Mouse (Mus musculus): Measurements from ENCODE around the gene Tle2.

The Tle2 gene

DNA sequence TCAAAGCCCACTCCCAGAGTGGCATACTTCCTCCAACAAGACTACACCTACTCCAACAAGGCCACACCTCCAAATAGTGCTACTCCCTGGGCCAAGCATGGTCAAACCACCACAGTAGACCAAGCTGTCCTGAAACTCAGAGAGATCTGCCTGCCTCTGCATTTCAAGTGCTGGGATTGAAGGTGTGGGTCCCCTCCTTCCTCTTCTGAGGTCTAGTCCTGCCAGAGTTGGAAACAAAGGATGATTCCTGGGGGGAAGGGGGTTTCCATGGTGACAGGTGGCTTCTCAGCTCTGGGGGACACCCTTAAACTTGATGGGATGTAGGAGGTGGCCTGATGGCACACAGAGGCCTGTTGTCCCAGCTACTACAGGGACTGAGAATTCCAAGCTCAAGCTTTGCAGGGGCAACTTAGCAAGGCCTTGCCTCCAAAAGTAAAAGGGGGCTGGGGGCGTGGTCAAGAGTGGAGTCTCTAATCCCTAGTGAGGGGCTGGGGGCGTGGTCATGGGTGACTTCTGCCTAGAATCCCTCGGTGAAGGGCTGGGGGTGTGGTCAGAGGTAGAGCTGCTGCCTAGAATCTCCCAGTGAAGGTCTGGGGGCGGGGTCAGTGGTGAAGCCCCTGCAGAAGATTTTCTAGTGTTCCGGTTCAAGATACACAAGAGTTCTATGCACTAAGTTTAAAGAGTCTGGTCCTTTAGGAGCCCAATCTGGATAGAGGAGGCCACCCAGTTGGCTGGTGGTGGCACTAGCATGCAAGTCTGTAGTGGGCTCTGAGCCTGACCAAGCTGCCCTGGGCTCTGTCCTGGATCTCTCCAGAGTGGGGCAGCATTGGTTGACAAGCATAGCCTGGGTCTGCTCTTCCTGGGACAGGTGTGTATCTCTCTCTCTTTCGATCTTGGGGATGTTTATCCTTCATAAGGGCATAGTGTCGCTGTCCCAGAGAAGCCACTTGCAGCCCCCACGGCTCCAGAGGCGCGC is at the start of gene Tle2:
Gene Tle2 (plus strand): TSS at position 481 of the 976 bp plus-strand sequence.
- DNase-seq (ENCODE audit: low read depth, low spot score), result no peak

GRCm38 (mm10) chr10:81525017-81525694 is 49.2 kb upstream of the Tle2 start:
- no peak for DNase-seq (ENCODE audit: low read depth, low spot score)

DNA sequence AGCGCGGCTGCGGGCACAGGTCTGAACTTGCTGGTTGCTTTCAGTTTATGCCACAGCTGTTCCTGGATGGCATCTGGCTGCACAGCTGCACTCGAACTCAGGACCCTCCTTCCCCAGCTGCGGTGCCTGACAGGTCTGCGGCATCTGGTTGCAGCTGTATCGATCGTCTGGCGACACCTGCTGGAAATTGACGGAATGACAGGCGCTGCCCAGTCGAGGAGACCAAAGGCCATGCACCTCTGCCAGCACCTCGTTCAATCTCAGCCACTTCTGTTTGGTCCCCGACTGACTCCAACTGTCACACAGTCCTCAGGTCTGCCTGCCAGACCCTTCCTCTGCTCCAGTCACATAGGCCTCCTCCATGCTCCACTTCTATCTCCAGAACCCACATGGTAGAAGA is 47.6 kb upstream of the Tle2 start:
- DNase-seq (ENCODE audit: low read depth, low spot score), result peak; percentile 86

DNA sequence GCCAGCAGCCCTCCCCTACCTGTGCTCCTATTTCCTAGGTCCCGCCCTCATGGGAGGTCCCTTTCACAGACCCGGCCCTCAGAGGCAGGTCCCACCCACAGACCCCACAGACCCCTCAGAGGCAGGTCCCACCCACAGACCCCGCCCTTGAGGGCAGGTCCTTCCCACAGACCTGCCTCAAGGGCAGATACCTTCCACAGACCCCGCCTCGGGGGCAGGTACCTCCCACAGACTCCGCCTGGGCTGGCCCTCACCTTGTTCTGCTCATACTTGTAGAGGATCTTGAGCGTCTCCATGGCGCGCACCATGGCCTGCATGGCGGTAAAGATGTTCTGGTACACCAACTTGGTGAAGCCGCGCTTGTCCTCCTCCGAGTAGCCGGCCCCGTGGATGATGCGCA is 39.5 kb upstream of the Tle2 start:
- DNase-seq (ENCODE audit: low read depth, low spot score), result no peak

GRCm38 (mm10) chr10:81536734-81537133 is 37.6 kb upstream of the Tle2 start:
- DNase-seq (ENCODE audit: low read depth, low spot score), result peak; percentile 33

- DNase-seq (ENCODE audit: low read depth, low spot score), result no peak
Measured at GRCm38 (mm10) chr10:81537429-81537828, 36.9 kb upstream of the Tle2 start.

DNA sequence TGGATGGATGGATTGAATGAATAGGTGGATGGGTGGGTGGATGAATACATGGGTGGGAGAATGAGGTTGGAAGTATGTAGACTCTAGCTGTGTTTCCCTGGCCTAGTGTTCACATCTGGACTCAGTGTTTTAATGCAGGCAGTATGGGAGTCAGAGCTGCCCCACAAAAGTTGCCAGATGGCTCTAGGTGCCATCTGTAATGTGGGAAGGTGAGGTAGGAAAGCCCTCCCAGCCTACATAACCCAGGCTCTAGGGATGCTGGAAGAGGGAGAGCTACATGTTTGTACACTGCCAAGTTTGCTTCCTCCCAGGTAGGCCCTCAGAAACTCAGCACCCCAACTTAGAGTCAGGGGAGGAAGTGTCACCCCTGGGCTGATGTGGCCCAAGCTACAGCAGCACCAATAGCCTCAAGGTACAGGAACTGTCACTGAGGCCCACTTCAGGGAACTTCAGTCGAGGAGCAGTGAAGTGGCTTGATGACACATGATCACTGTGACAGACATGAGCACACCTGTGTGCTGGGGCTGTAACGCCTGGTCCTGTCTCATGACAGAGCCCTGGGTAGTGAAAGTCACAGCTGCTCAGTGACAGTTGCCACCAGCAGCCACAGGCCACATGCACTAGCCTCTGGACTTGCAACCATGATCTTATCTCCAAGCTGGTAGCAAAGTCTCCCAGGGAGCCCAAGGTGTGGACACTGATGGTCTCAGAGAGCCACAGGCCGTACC is 35.9 kb upstream of the Tle2 start:
- DNase-seq (ENCODE audit: low read depth, low spot score), result peak; percentile 70

DNA sequence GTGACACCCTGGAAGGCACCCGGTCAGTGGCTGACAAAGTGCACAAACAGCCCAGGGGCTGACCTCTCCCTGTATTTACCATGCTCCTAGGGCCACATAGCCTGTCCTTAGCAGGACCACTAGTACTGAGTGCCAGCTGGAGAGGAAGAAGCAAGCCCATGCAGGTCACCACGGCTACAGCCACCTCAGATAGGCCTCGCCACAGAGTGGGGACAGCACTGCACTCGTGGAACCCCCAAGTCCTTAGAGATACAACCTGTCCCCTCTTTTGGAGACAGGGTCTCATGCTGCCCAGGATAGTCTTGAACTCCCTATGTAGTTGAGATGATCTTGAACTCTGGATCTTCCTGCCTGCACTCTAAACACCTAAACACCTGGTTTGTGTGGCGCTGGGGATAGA is 33.0 kb upstream of the Tle2 start:
- DNase-seq (ENCODE audit: low read depth, low spot score), result no peak

DNA sequence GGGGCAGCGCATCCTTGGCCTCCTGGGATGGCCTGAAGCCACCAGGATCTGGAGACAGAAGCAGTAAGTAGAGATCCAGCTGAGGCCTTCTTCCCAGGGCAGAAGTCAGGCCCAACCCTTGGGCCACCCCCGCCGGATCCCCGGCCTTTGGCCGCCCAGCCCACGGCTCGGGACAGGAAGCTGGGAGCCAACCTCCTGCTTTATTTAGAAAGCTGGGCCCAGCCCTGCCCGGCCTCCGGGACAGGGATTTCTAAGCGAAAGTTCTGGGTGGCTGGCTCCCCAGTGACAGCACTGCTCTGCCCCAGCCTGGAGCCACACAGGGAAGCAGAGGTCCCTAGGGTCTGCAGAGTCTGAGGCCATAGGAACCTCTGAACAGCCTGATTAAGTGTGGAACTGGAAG is 32.6 kb upstream of the Tle2 start:
- no peak for DNase-seq (ENCODE audit: low read depth, low spot score)

DNA sequence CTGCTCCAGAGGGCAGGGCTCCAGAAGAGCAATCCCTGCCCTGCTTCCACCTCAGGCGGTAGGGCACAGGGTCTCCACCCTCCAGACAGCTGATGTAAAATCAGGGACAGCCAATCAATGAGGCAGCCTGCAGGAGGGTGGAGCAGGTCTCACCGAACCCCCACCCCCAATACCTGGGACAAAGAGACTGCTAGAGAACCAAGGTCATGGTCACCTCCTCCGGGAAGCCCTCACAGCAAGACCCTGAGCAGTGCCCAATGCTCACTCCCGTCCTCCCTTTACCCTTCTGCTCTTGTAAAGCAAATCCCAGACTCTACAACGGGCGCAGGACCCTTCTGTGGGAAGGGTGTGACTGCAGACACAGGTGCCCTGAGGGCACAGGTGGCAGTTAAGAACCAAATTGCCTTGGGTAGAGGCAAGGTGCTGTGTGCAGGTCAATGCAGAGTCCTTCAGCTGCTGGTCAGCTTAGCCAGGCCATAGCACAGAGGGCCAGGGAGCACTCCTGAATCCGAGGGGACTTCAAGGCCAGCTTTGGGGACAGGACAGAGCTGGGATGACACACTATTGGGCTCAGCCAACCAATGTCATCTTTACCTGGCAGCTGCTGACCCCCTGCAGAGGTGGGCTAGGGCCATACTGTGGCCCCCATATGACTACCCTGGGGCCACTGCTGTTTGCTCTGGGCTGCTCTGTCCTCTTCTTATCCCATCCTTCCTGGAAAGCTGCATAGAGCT is 31.5 kb upstream of the Tle2 start:
- no peak for DNase-seq (ENCODE audit: low read depth, low spot score)

DNA sequence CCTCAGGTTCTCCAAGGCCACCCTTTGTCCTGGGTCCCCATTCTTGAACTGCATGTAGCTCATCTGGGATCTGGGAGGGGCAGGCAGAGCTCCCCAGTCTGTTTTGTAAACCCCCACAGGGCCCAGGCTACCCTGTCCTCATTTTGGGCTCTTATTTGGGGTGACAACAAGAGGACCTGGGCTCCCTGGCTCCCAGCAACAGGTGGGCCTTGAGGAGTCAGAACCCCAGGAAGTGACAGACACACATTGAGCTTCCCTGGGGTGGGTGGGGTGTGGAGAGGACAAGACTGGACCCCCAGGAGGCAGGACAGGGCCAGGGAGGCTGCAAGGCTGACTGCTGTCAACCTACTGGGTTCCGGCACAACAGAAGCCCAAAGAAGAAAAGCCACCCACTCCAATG is 30.7 kb upstream of the Tle2 start:
- no peak for DNase-seq (ENCODE audit: low read depth, low spot score)

DNA sequence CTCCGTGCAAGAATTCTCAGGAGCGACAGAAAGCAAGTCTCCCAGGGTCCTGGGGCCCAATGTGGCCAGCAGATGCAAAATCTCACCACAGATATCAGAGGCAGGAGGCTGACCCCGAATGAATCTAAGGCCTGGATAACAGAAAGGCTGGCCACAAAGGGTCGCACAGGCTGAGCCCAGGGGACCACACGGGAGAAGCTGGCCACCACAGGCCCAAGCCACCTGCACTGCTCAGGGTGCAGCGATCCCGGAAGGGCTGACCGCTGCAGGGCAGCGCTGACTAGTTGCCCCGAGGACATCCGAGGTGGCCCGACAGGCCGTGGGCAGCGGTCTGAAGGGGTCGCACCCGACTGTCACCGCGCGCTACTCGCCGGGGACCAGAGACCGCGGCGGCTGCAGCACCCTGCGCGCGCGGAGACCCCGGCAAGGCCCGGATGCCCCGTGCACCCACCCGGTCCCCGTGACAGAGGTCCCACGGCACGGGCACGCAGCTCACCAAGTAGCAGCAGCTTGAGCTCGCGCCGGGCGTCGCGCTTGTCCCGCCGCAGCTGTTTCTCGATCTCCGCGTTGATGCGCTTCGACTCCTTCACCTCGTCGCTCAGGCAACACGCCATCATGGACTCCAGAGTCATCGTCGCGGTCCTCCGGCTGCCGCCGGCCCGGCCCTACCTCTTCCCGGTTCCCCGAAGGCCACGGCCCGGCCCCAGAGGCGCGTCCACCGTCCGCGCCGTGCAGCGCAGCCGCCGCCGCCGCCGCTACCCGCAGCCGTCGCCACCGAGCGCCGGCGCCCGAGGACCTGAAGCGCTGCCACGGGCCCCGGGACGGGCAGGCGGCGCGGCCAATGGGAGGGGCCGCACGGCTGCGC is 29.8 kb upstream of the Tle2 start:
- DNase-seq (ENCODE audit: low read depth, low spot score), result no peak

- DNase-seq (ENCODE audit: low read depth, low spot score), result peak; percentile 100
Measured at GRCm38 (mm10) chr10:81545161-81545747, 29.1 kb upstream of the Tle2 start, which contains the start of gene Gna11. TSS of gene Gna11 (minus strand) at chr10:81545190.

DNA sequence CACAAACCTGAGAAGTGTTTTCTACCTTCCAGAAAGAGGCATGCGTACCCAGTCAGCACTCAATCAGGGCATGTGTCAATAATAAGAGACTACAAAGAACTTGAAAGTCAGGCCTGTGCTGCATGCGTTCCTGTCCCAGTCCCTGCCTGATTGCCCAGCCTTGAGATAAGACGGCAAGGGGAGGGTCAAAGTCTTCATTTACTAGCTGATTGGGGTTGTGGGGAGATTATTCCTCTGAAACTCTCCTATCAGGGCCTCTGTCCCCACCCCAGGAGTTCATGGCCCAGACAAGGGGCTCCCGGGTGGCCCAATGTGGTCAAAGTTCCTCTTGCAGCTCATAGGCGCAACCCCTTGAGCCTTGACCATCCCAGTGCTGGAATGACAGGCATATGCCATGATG is 28.0 kb upstream of the Tle2 start:
- no peak for DNase-seq (ENCODE audit: low read depth, low spot score)

- no peak for DNase-seq (ENCODE audit: low read depth, low spot score)
Measured at GRCm38 (mm10) chr10:81546788-81547571, 27.4 kb upstream of the Tle2 start.

- DNase-seq (ENCODE audit: low read depth, low spot score), result no peak
Measured at GRCm38 (mm10) chr10:81548944-81549343, 25.4 kb upstream of the Tle2 start.

- peak; percentile 87 for DNase-seq (ENCODE audit: low read depth, low spot score)
Measured at GRCm38 (mm10) chr10:81550257-81550656, 24.1 kb upstream of the Tle2 start.

DNA sequence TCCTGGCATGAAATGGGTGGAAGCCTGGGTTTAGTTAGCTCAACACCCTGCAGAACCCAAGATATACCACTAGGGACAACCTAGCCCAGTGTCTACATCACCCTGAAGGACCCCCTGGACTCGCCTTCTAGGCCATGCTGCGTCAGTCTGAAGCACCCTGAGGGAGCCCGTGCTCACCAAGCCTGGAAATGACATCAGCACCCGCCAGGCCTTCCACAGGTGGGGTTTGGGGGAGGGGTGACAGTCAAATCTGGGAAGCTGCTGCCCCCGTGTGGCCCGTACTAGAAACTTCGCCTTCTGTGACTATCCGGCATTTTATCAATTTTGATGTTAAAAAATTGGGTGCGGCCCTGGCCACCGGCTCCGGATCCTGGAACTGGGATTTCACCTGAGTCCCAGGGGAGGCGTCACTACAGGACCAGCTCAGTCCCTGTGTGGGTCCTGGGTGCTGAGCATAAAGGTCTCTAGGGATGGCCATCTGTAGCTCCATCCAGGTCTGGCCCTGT is 22.7 kb upstream of the Tle2 start:
- DNase-seq (ENCODE audit: low read depth, low spot score), result peak; percentile 94

DNA sequence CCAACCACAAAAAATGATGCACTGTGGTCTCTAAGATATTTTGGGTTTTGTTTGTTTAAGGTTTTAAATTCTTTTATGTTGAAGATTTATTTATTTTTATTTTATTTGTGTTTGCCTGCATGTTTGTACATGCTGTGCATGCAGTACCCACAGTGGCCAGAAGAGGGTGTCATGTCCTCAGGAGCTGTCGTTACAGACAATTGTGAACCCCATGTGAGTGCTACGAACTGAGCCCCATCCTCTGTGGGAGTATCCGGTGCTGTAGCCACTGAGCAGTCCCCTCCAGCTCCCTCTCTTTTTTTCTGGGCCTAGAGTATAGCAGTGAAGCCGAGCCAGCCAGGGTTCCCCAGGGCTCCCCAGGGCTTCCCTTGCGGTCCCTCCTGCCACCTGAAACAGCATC is 21.1 kb upstream of the Tle2 start:
- peak; percentile 74 for DNase-seq (ENCODE audit: low read depth, low spot score)
